Mouse (Mus musculus): ENCODE results near the gene Itgb2l. TPM values are rescaled to one million over a fixed set of nuclear protein-coding genes. Genes with fewer than 3 reads are reported as not detected.

Gene Itgb2l
- total RNA-seq, 2 experiments from 2014 or later: not detected

GRCm38 (mm10) chr16:96433266-96433665, 10.2 kb downstream of the Itgb2l start:
- DNase-seq: no peak
- intact Hi-C loops (cut with DNase I): no loop called here

- intact Hi-C loops (cut with DNase I): no loop called here
- DNase-seq: no peak
Measured at GRCm38 (mm10) chr16:96429046-96429445, 14.4 kb downstream of the Itgb2l start.

- intact Hi-C loops (cut with DNase I): no loop called here
- no peak for DNase-seq
Measured at GRCm38 (mm10) chr16:96426671-96427070, 16.7 kb downstream of the Itgb2l start.

GRCm38 (mm10) chr16:96425044-96425443, 18.4 kb downstream of the Itgb2l start:
- intact Hi-C loops (cut with DNase I): no loop called here

GRCm38 (mm10) chr16:96408064-96408465, 35.4 kb downstream of the Itgb2l start:
- peak; percentile 21 to 38 for DNase-seq
- intact Hi-C loops (cut with DNase I): no loop called here

More at GRCm38 (mm10) chr16:96425044-96425443, 18.4 kb downstream of the Itgb2l start:
- no peak for DNase-seq

- DNase-seq: peak in 1 of 2 experiments; percentile 34
- intact Hi-C loops (cut with DNase I): no loop called here
Measured at GRCm38 (mm10) chr16:96406312-96406711, 37.1 kb downstream of the Itgb2l start.

GRCm38 (mm10) chr16:96402294-96402693, 41.1 kb downstream of the Itgb2l start:
- intact Hi-C loops (cut with DNase I): no loop called here
- DNase-seq: peak; percentile 10 to 18

- DNase-seq: no peak
- intact Hi-C loops (cut with DNase I): no loop called here
Measured at GRCm38 (mm10) chr16:96400046-96400445, 43.4 kb downstream of the Itgb2l start.

GRCm38 (mm10) chr16:96398806-96399205, 44.6 kb downstream of the Itgb2l start:
- intact Hi-C loops (cut with DNase I): no loop called here
- DNase-seq: no peak

- no peak for DNase-seq
- intact Hi-C loops (cut with DNase I): no loop called here
Measured at GRCm38 (mm10) chr16:96396013-96396650, 47.3 kb downstream of the Itgb2l start.

GRCm38 (mm10) chr16:96395516-96395915, 47.9 kb downstream of the Itgb2l start:
- intact Hi-C loops (cut with DNase I): no loop called here
- no peak for DNase-seq

GRCm38 (mm10) chr16:96391070-96391469, 52.3 kb downstream of the Itgb2l start:
- DNase-seq: peak; percentile 16 to 28
- intact Hi-C loops (cut with DNase I): no loop called here

GRCm38 (mm10) chr16:96388481-96388880, 54.9 kb downstream of the Itgb2l start:
- no peak for DNase-seq
- intact Hi-C loops (cut with DNase I): no loop called here

GRCm38 (mm10) chr16:96387685-96388371, 55.6 kb downstream of the Itgb2l start:
- no peak for DNase-seq
- intact Hi-C loops (cut with DNase I): no loop called here

- intact Hi-C loops (cut with DNase I): no loop called here
- no peak for DNase-seq
Measured at GRCm38 (mm10) chr16:96384741-96385140, 58.7 kb downstream of the Itgb2l start.

GRCm38 (mm10) chr16:96382496-96383181, 60.8 kb downstream of the Itgb2l start:
- intact Hi-C loops (cut with DNase I): no loop called here
- DNase-seq: no peak

- intact Hi-C loops (cut with DNase I): no loop called here
- no peak for DNase-seq
Measured at GRCm38 (mm10) chr16:96381435-96381834, 62.0 kb downstream of the Itgb2l start.

- no peak for DNase-seq
- intact Hi-C loops (cut with DNase I): no loop called here
Measured at GRCm38 (mm10) chr16:96378111-96378510, 65.3 kb downstream of the Itgb2l start.

- peak in 1 of 2 experiments; percentile 23 for DNase-seq
- intact Hi-C loops (cut with DNase I): no loop called here
Measured at GRCm38 (mm10) chr16:96376342-96376741, 67.1 kb downstream of the Itgb2l start.

GRCm38 (mm10) chr16:96375538-96375937, 67.9 kb downstream of the Itgb2l start:
- intact Hi-C loops (cut with DNase I): no loop called here
- DNase-seq: no peak

GRCm38 (mm10) chr16:96372752-96373118, 70.7 kb downstream of the Itgb2l start:
- DNase-seq: no peak
- intact Hi-C loops (cut with DNase I): no loop called here
